Mouse (Mus musculus): ENCODE measurements around the gene Fndc11.

DNA sequence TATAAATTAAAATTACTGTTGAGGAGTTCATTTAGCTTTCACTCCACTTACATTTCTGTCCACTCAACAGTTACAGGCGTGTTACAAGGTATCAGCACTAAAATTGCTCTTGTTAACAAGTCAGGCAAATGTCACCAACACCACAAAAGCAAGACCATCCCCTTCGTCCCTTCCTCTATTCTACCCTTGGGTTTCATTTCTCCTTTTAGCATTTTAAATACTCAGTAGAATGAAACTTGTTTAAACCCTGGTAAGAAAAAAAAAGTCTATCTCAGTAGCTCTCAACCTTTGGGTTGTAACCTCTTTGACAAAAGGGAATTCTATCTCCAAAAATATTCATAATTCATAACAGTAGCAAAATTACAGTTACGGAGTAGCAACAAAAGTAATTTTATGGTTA lies 26.8 kb upstream of the Fndc11 start:
- TF ChIP-seq CTCF (conservative IDR thresholded peaks at IDR 0.05; ENCODE audit: low read length) (no peak), POU5F1 (IDR thresholded peaks at IDR 0.05; ENCODE audit: borderline replicate concordance, low read length) (no peak)
